Mouse (Mus musculus) induced T-regulatory cell, adult 2 months (primary cell): Measurements from ENCODE around the gene Zmym2.
A peak's percentile ranks its signal among the peaks of the same experiment; 100 is the strongest.
"Not testable (repeated sequence)": the region's sequence is repeated elsewhere in the genome, so short reads cannot be mapped to it uniquely, and the experiment has no call there.

Source experiments
- DNase-seq: peaks from one replicate; pipeline ENCODE4 v3.0.0-alpha.2; 2012; ENCODE audit warnings: low read depth

Gene Zmym2

GRCm38 (mm10) chr14:56886594-56887513, at the start of gene Zmym2:
TSS of gene Zmym2 (plus strand) at chr14:56886653.
- DNase-seq = peak; percentile 89

- no peak for DNase-seq
Observed at GRCm38 (mm10) chr14:56844033-56844432, 42.4 kb upstream of the Zmym2 start.

GRCm38 (mm10) chr14:56844507-56844906, 41.9 kb upstream of the Zmym2 start:
- DNase-seq = no peak

GRCm38 (mm10) chr14:56848322-56848721, 38.1 kb upstream of the Zmym2 start:
- no peak for DNase-seq

- no peak for DNase-seq
Observed at GRCm38 (mm10) chr14:56849681-56850080, 36.8 kb upstream of the Zmym2 start.

GRCm38 (mm10) chr14:56864041-56864440, 22.4 kb upstream of the Zmym2 start:
- DNase-seq = no peak

GRCm38 (mm10) chr14:56864641-56865040, 21.8 kb upstream of the Zmym2 start:
- no peak for DNase-seq

GRCm38 (mm10) chr14:56865112-56865511, 21.3 kb upstream of the Zmym2 start:
- not testable (repeated sequence) for DNase-seq

GRCm38 (mm10) chr14:56873525-56873924, 12.9 kb upstream of the Zmym2 start:
- DNase-seq = no peak

GRCm38 (mm10) chr14:56875586-56876159, 10.8 kb upstream of the Zmym2 start:
- DNase-seq = no peak

- no peak for DNase-seq
Observed at GRCm38 (mm10) chr14:56881271-56881670, 5.2 kb upstream of the Zmym2 start.

GRCm38 (mm10) chr14:56883431-56883830, 3.0 kb upstream of the Zmym2 start:
- no peak for DNase-seq

GRCm38 (mm10) chr14:56885308-56885771, 1.1 kb upstream of the Zmym2 start:
- peak; percentile 96 for DNase-seq

- DNase-seq = peak; percentile 86
Observed at GRCm38 (mm10) chr14:56885986-56886593, 363 bp upstream of the Zmym2 start.

- no peak for DNase-seq
Observed at GRCm38 (mm10) chr14:56887514-56887880, 1.0 kb downstream of the Zmym2 start.

GRCm38 (mm10) chr14:56887887-56888286, 1.4 kb downstream of the Zmym2 start:
- DNase-seq = peak; percentile 91

- no peak for DNase-seq
Observed at GRCm38 (mm10) chr14:56888416-56888815, 2.0 kb downstream of the Zmym2 start.

- DNase-seq = no peak
Observed at GRCm38 (mm10) chr14:56894417-56894816, 8.0 kb downstream of the Zmym2 start.

- DNase-seq = no peak
Observed at GRCm38 (mm10) chr14:56896521-56896920, 10.1 kb downstream of the Zmym2 start.

GRCm38 (mm10) chr14:56897475-56897874, 11.0 kb downstream of the Zmym2 start:
- DNase-seq = no peak

GRCm38 (mm10) chr14:56899656-56900055, 13.2 kb downstream of the Zmym2 start:
- DNase-seq = no peak

GRCm38 (mm10) chr14:56903039-56903438, 16.6 kb downstream of the Zmym2 start:
- DNase-seq = no peak

GRCm38 (mm10) chr14:56905696-56906095, 19.2 kb downstream of the Zmym2 start:
- no peak for DNase-seq
